Mouse (Mus musculus) subcutaneous adipose tissue, adult 2 months (tissue): ENCODE measurements around the gene Gmnn. TPM values are rescaled to one million over a fixed set of nuclear protein-coding genes. Genes with fewer than 3 reads are reported as not detected.

ENCODE experiments used
- polyA plus RNA-seq: library from polyadenylated mRNA; depleted of rRNA; stranded (reverse); fragments of >200 nt; gene quantifications from 2 replicates; pipeline ENCODE4 v1.2.3, GENCODE M21; 2012; ENCODE audit warnings: low replicate concordance; rRNA removed

Gmnn gene
- polyA plus RNA-seq: 1.1 and 2.9 TPM in 2 replicates

DNA sequence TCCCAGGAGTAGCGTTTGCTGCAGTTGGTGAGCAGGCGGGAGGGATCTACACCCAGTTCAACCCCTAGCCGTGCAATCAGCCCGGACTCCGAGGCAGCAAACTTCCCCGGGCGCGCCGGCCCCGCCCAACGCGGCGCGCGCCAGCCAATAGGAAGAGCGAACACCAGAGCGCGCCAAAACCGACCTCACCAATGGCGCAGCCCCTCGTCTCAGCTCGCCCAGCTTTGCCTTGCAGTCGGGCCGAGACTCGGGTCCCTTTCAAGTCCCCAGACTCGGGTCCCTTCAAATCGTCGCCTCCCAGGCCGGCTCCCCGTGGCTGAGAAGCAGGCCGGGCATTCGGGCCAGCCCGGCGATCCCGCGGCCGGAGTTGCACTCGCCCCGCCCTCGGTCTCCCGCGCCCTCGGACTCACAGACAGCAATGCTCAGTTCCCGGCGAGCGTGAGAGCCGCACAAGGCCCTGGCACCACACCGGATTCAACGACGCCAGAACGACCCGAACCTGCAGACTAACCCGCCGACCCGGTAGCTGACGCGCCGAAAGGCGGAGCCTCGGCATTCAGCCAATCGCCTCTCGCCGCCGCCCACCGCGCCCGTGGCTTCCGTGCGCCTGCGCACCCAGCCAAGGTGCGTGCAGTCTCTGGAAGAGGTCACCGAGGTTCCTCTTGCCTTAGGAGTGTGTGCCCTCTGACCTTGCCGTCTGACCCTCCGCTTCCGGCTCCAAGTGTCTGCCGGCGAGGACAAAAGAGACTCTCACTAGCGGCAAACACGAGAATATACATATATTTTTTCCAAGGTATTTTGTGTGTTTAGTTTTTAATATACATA is at the start of gene Gmnn:
Gene Gmnn, minus strand, starts transcription at position 521 of the 825 bp plus-strand sequence.

DNA sequence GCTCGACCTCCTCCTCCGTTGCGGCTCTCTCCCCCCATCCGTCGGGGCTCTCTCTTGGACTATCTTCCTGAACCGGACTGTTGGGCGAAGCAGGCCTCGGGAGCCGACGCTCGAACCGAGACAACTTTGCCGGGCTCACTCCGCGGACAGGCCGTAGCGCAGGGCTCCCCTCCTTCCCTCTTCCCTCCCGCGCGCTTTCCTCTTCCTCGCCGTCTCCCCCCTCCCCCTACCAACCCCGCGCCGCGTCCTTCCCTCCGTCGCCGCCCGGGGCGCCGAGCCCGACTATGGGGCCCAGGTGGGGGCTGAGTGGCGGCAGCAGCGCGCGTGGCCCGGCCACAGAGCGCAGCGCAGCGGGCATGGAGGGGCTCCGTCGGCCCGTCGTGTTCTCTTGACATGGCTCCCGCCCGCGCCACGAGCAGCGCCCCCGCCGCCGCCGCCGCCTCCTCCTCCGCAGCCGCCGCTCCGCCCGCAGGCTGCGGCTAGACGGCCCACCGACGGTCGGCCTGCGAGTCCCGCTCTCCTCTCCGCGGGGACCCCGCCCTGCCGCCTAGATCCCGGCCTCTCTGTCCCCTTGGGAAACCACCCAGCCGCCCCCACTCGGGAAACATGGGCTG is 39.7 kb upstream of the Gmnn start, which contains the start of gene BC005537:
Gene BC005537, plus strand, starts transcription at position 350 of the 614 bp plus-strand sequence.

DNA sequence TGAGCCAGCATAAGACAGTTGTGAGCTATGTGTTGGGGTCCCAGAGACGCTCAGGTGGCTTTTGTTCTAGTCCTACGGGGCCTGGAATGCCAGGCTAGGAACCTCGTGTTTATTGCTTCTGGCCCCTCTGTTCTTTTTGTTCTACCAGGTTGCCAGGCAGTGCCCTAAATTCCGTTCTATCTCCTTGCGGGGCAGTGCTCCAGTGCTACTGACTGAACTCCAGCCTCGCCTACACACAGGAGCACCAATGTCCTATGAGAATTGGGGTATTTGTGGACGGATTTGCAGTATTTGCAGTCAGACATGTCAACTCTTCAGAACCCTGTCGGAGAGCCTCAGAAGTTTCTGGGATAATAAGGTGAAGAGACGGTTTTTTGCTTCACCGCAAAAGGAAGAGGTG is 20.7 kb downstream of the Gmnn start, which contains the start of gene Armh2:
Gene Armh2, plus strand, starts transcription at position 205 of the 400 bp plus-strand sequence.

Other genes with a start within 250 kb of the Gmnn start
- 2.2 and 29.4 TPM in 2 replicates for gene Ripor2, start 179.7 kb downstream of the Gmnn start, polyA plus RNA-seq
- gene Armh2, start 20.7 kb downstream of the Gmnn start, polyA plus RNA-seq: not detected in 2 replicates
- gene BC005537, start 39.7 kb upstream of the Gmnn start, polyA plus RNA-seq: 26.1 and 38.5 TPM in 2 replicates
- gene Acot13, start 69.6 kb upstream of the Gmnn start, polyA plus RNA-seq: 46.3 and 67.5 TPM in 2 replicates
- 8.1 and 20.0 TPM in 2 replicates for gene Tdp2, start 69.8 kb upstream of the Gmnn start, polyA plus RNA-seq
- gene D130043K22Rik, start 83.2 kb upstream of the Gmnn start, polyA plus RNA-seq: not detected in 2 replicates
- 5.9 and 6.4 TPM in 2 replicates for gene Aldh5a1, start 175.7 kb upstream of the Gmnn start, polyA plus RNA-seq
- 3.1 and 3.5 TPM in 2 replicates for gene Gpld1, start 181.2 kb upstream of the Gmnn start, polyA plus RNA-seq